Mouse (Mus musculus) neural tube, embryonic 13.5 days (tissue): ENCODE measurements around the gene Anapc15-ps. TPM values are rescaled to one million over a fixed set of nuclear protein-coding genes. Genes with fewer than 3 reads are reported as not detected.

ENCODE experiments used
- ATAC-seq: fragments of 200-750 bp; cut with Nextera tagmentation; 2 replicates; pipeline ENCODE4 v1.8.0; 2017; ENCODE audit warnings: low read depth, mild to moderate bottlenecking, moderate TSS enrichment, moderate library complexity
- H3K27ac ChIP-seq: fragments of 300-500 bp; sonication (generic); replicated peaks from 2 replicates; pipeline ENCODE4 v1.5.1; 2015; ENCODE audit warnings: moderate library complexity, mild to moderate bottlenecking, inconsistent platforms
- H3K27me3 ChIP-seq: fragments of 300-500 bp; sonication (generic); 2 replicates; pipeline ENCODE4 v1.6.1; 2015; ENCODE audit warnings: mild to moderate bottlenecking, inconsistent platforms
- H3K36me3 ChIP-seq: fragments of 300-500 bp; sonication (generic); 2 replicates; pipeline ENCODE4 v1.6.1; 2015; ENCODE audit warnings: mild to moderate bottlenecking, inconsistent platforms
- H3K4me1 ChIP-seq: fragments of 300-500 bp; sonication (generic); replicated peaks from 2 replicates; pipeline ENCODE4 v1.6.1; 2015; ENCODE audit warnings: inconsistent platforms
- H3K4me2 ChIP-seq: fragments of 300-500 bp; sonication (generic); 2 replicates; pipeline ENCODE4 v1.6.1; 2015; ENCODE audit warnings: inconsistent platforms, mild to moderate bottlenecking, moderate library complexity
- H3K4me3 ChIP-seq: fragments of 300-500 bp; sonication (generic); 2 replicates; pipeline ENCODE4 v1.5.1; 2015; ENCODE audit warnings: mild to moderate bottlenecking, inconsistent platforms
- H3K9ac ChIP-seq: fragments of 300-500 bp; sonication (generic); 2 replicates; pipeline ENCODE4 v1.6.1; 2015; ENCODE audit warnings: moderate library complexity, mild to moderate bottlenecking, inconsistent platforms
- H3K9me3 ChIP-seq: fragments of 300-500 bp; sonication (generic); 2 replicates; pipeline ENCODE4 v1.6.1; 2016; ENCODE audit warnings: inconsistent platforms
- WGBS: fragments of 180-500 bp; shearing (Covaris S2); methylation state at CpG from one replicate; pipeline ENCODE4 v1.1.7; 2015; 5-methylcytosine and 5-hydroxymethylcytosine counted together
- polyA plus RNA-seq: library from polyadenylated mRNA; unstranded; fragments of >200 nt; fragmentation: Nextera tagmentation; extraction: Ambion mirVana; gene quantifications from 2 replicates; pipeline ENCODE4 v1.2.1, GENCODE M21; 2015

Anapc15-ps gene
- polyA plus RNA-seq, 1 experiment from 2014 or later, result not detected

GRCm38 (mm10) chr10:95659471-95660150, 13.6 kb downstream of the Anapc15-ps start:
- Histone ChIP-seq H3K4me2 (no peak overlapping the region), H3K9me3 (no peaks in the 10 kb centered on the region), H3K27me3 (no peaks in the 10 kb centered on the region), H3K27ac (no peak overlapping the region), H3K4me3 (no peak overlapping the region), H3K4me1 (peaks cover 7% of the 10 kb centered on the region), H3K9ac (no peak overlapping the region), H3K36me3 (no peaks in the 10 kb centered on the region)
- no peak for ATAC-seq
- 58% methylated on average over 8 of the region's 8 CpGs for WGBS

- Histone ChIP-seq H3K27me3 (no peaks in the 10 kb centered on the region), H3K36me3 (no peaks in the 10 kb centered on the region), H3K27ac (no peak overlapping the region), H3K4me1 (peaks cover 7% of the 10 kb centered on the region), H3K9me3 (no peaks in the 10 kb centered on the region), H3K4me2 (no peak overlapping the region), H3K9ac (no peak overlapping the region), H3K4me3 (no peak overlapping the region)
- WGBS, result 33% methylated on average over 6 of the region's 6 CpGs
- 0 out of 2 replicates have a peak, but pooled peaks have one; percentile 15 for ATAC-seq
Observed at GRCm38 (mm10) chr10:95658836-95659343, 14.4 kb downstream of the Anapc15-ps start.

- H3K4me2 ChIP-seq, result no peak overlapping the region
- ATAC-seq, result no peak
- H3K27me3 ChIP-seq, result no peaks in the 10 kb centered on the region
- peaks cover 7% of the 10 kb centered on the region for H3K4me1 ChIP-seq
- H3K27ac ChIP-seq, result no peak overlapping the region
- no peaks in the 10 kb centered on the region for H3K36me3 ChIP-seq
- no peak overlapping the region for H3K9ac ChIP-seq
- 86% methylated on average over 10 of the region's 10 CpGs for WGBS
- no peaks in the 10 kb centered on the region for H3K9me3 ChIP-seq
- no peak overlapping the region for H3K4me3 ChIP-seq
Observed at GRCm38 (mm10) chr10:95656236-95657225, 16.7 kb downstream of the Anapc15-ps start.

GRCm38 (mm10) chr10:95652131-95652530, 21.1 kb downstream of the Anapc15-ps start:
- no peaks in the 10 kb centered on the region for H3K27me3 ChIP-seq
- H3K9me3 ChIP-seq, result no peaks in the 10 kb centered on the region
- no peak overlapping the region for H3K9ac ChIP-seq
- WGBS, result 90% methylated on average over 5 of the region's 5 CpGs
- no peak overlapping the region for H3K4me3 ChIP-seq
- H3K4me1 ChIP-seq, result no peaks in the 10 kb centered on the region
- H3K27ac ChIP-seq, result no peak overlapping the region
- ATAC-seq, result no peak
- no peaks in the 10 kb centered on the region for H3K36me3 ChIP-seq
- no peak overlapping the region for H3K4me2 ChIP-seq

GRCm38 (mm10) chr10:95648326-95648888, 24.8 kb downstream of the Anapc15-ps start:
- Histone ChIP-seq H3K9ac (no peak overlapping the region), H3K36me3 (no peaks in the 10 kb centered on the region), H3K4me1 (no peaks in the 10 kb centered on the region), H3K9me3 (no peaks in the 10 kb centered on the region), H3K4me2 (no peak overlapping the region), H3K4me3 (no peak overlapping the region), H3K27me3 (no peaks in the 10 kb centered on the region), H3K27ac (no peak overlapping the region)
- ATAC-seq, result no peak
- WGBS, result 91% methylated on average over 11 of the region's 11 CpGs

- no peak for ATAC-seq
- Histone ChIP-seq H3K4me1 (no peaks in the 10 kb centered on the region), H3K36me3 (no peaks in the 10 kb centered on the region), H3K27ac (no peak overlapping the region), H3K4me2 (no peak overlapping the region), H3K9ac (no peak overlapping the region), H3K9me3 (no peaks in the 10 kb centered on the region), H3K4me3 (no peak overlapping the region), H3K27me3 (no peaks in the 10 kb centered on the region)
- WGBS, result 78% methylated on average over 9 of the region's 9 CpGs
Observed at GRCm38 (mm10) chr10:95647128-95647527, 26.1 kb downstream of the Anapc15-ps start.

- no peak for ATAC-seq
- H3K4me1 ChIP-seq, result no peaks in the 10 kb centered on the region
- no peaks in the 10 kb centered on the region for H3K9me3 ChIP-seq
- H3K36me3 ChIP-seq, result no peaks in the 10 kb centered on the region
- no peak overlapping the region for H3K4me2 ChIP-seq
- H3K27me3 ChIP-seq, result no peaks in the 10 kb centered on the region
- WGBS, result 90% methylated on average over 10 of the region's 10 CpGs
- no peak overlapping the region for H3K27ac ChIP-seq
- no peak overlapping the region for H3K4me3 ChIP-seq
- H3K9ac ChIP-seq, result no peak overlapping the region
Observed at GRCm38 (mm10) chr10:95646576-95646975, 26.7 kb downstream of the Anapc15-ps start.

GRCm38 (mm10) chr10:95643696-95644360, 29.4 kb downstream of the Anapc15-ps start:
- Histone ChIP-seq H3K9ac (no peak overlapping the region), H3K9me3 (no peaks in the 10 kb centered on the region), H3K4me1 (no peaks in the 10 kb centered on the region), H3K4me3 (no peak overlapping the region), H3K27me3 (no peaks in the 10 kb centered on the region), H3K4me2 (no peak overlapping the region), H3K27ac (no peak overlapping the region), H3K36me3 (no peaks in the 10 kb centered on the region)
- 82% methylated on average over 6 of the region's 6 CpGs for WGBS
- ATAC-seq, result no peak

GRCm38 (mm10) chr10:95643042-95643441, 30.2 kb downstream of the Anapc15-ps start:
- H3K4me2 ChIP-seq, result no peak overlapping the region
- H3K27ac ChIP-seq, result no peak overlapping the region
- H3K9me3 ChIP-seq, result no peaks in the 10 kb centered on the region
- no peak overlapping the region for H3K9ac ChIP-seq
- ATAC-seq, result no peak
- no peaks in the 10 kb centered on the region for H3K4me1 ChIP-seq
- H3K4me3 ChIP-seq, result no peak overlapping the region
- WGBS, result 77% methylated on average over 5 of the region's 5 CpGs
- no peaks in the 10 kb centered on the region for H3K27me3 ChIP-seq
- no peaks in the 10 kb centered on the region for H3K36me3 ChIP-seq

- Histone ChIP-seq H3K4me3 (no peak overlapping the region), H3K36me3 (no peaks in the 10 kb centered on the region), H3K9me3 (no peaks in the 10 kb centered on the region), H3K4me1 (no peaks in the 10 kb centered on the region), H3K27ac (no peak overlapping the region), H3K4me2 (no peak overlapping the region), H3K9ac (no peak overlapping the region), H3K27me3 (no peaks in the 10 kb centered on the region)
- 85% methylated on average over 5 of the region's 5 CpGs for WGBS
- ATAC-seq, result no peak
Observed at GRCm38 (mm10) chr10:95641335-95641734, 31.9 kb downstream of the Anapc15-ps start.

GRCm38 (mm10) chr10:95639429-95639828, 33.8 kb downstream of the Anapc15-ps start:
- no peak overlapping the region for H3K9ac ChIP-seq
- H3K4me1 ChIP-seq, result no peaks in the 10 kb centered on the region
- H3K27me3 ChIP-seq, result no peaks in the 10 kb centered on the region
- H3K4me3 ChIP-seq, result no peak overlapping the region
- 80% methylated on average over 5 of the region's 5 CpGs for WGBS
- no peak overlapping the region for H3K4me2 ChIP-seq
- H3K27ac ChIP-seq, result no peak overlapping the region
- H3K36me3 ChIP-seq, result no peaks in the 10 kb centered on the region
- no peak for ATAC-seq
- no peaks in the 10 kb centered on the region for H3K9me3 ChIP-seq
